Mouse (Mus musculus): Measurements from ENCODE around the gene Rpl28. TPM values are rescaled to one million over a fixed set of nuclear protein-coding genes. Genes with fewer than 3 reads are reported as not detected.
A peak's percentile ranks its signal among the peaks of the same experiment; 100 is the strongest.
"Not testable (repeated sequence)": the region's sequence is repeated elsewhere in the genome, so short reads cannot be mapped to it uniquely, and the experiment has no call there.

The Rpl28 gene
- total RNA-seq, 2 experiments from 2014 or later, result 630 to 679 TPM

- intact Hi-C loops (cut with DNase I), result loop anchor here (2.0 kb wide), 1 partner anchor 24 kb away; no protein-coding TSS in a partner anchor
- DNase-seq, result no peak
Measured at GRCm38 (mm10) chr7:4782759-4783158, 9.9 kb upstream of the Rpl28 start, which contains the start of the genes Il11 and Tmem190. Il11 (minus strand) TSS chr7:4782859. Tmem190 (plus strand) TSS chr7:4782937.

GRCm38 (mm10) chr7:4783667-4784268 lies 8.9 kb upstream of the Rpl28 start:
- intact Hi-C loops (cut with DNase I), result loop anchor here (2.0 kb wide), 1 partner anchor 25 kb away; no protein-coding TSS in a partner anchor
- no peak for DNase-seq

- DNase-seq, result peak; percentile 72 to 73
- intact Hi-C loops (cut with DNase I), result loop anchor here (5.0 kb wide), 1 partner anchor 81 kb away; no protein-coding TSS in a partner anchor
Measured at GRCm38 (mm10) chr7:4788499-4789435, 3.9 kb upstream of the Rpl28 start.

GRCm38 (mm10) chr7:4789436-4789935 lies 3.2 kb upstream of the Rpl28 start, which contains the start of gene Tmem238:
Tmem238 (minus strand) TSS chr7:4789656.
- DNase-seq, result peak in 1 of 2 experiments; percentile 63
- intact Hi-C loops (cut with DNase I), result loop anchor here (5.0 kb wide), 1 partner anchor 82 kb away; no protein-coding TSS in a partner anchor

GRCm38 (mm10) chr7:4793248-4793647 lies 574 bp downstream of the Rpl28 start:
- intact Hi-C loops (cut with DNase I), result loop anchor here (2.0 kb wide), 3 partner anchors 18 to 168 kb away; partner anchors contain the start of gene Kmt5c
- peak in 1 of 2 experiments; percentile 16 for DNase-seq

GRCm38 (mm10) chr7:4793674-4794073 lies 1.0 kb downstream of the Rpl28 start:
- intact Hi-C loops (cut with DNase I), result loop anchor here (2.0 kb wide), 3 partner anchors 17 to 169 kb away; partner anchors contain the start of gene Kmt5c
- DNase-seq, result no peak

GRCm38 (mm10) chr7:4794631-4795168 lies 2.0 kb downstream of the Rpl28 start:
- intact Hi-C loops (cut with DNase I), result no loop called here
- no peak for DNase-seq

- intact Hi-C loops (cut with DNase I), result loop anchor here (2.0 kb wide), 1 partner anchor 239 kb away; no protein-coding TSS in a partner anchor
- DNase-seq, result peak; percentile 32 to 42
Measured at GRCm38 (mm10) chr7:4795767-4796433, 3.2 kb downstream of the Rpl28 start.

GRCm38 (mm10) chr7:4802247-4802646 lies 9.6 kb downstream of the Rpl28 start:
- DNase-seq, result no peak
- intact Hi-C loops (cut with DNase I), result no loop called here

- intact Hi-C loops (cut with DNase I), result loop anchor here (2.0 kb wide), 1 partner anchor 250 kb away; no protein-coding TSS in a partner anchor
- peak; percentile 50 to 61 for DNase-seq
Measured at GRCm38 (mm10) chr7:4806716-4807115, 14.0 kb downstream of the Rpl28 start.

GRCm38 (mm10) chr7:4811131-4811530 lies 18.5 kb downstream of the Rpl28 start:
- intact Hi-C loops (cut with DNase I), result loop anchor here (2.0 to 5.0 kb wide), 4 partner anchors 18 to 251 kb away; partner anchors contain the start of genes Fiz1, Rpl28, U2af2 and Zfp524
- not testable (repeated sequence) for DNase-seq

- DNase-seq, result no peak
- intact Hi-C loops (cut with DNase I), result loop anchor here (2.0 to 5.0 kb wide), 4 partner anchors 19 to 250 kb away; partner anchors contain the start of genes Fiz1, Rpl28, U2af2 and Zfp524
Measured at GRCm38 (mm10) chr7:4811842-4812302, 19.2 kb downstream of the Rpl28 start.

GRCm38 (mm10) chr7:4812303-4813104 lies 19.8 kb downstream of the Rpl28 start, which contains the start of gene Ube2s:
Ube2s (minus strand) TSS chr7:4812590.
- intact Hi-C loops (cut with DNase I), result loop anchor here (5.0 kb wide), 3 partner anchors 105 to 250 kb away; partner anchors contain the start of genes Fiz1, U2af2, Zfp524 and Zfp628
- peak; percentile 98 to 99 for DNase-seq

- intact Hi-C loops (cut with DNase I), result loop anchor here (5.0 kb wide), 3 partner anchors 104 to 249 kb away; partner anchors contain the start of genes Fiz1, U2af2, Zfp524 and Zfp628
- no peak for DNase-seq
Measured at GRCm38 (mm10) chr7:4813105-4813791, 20.6 kb downstream of the Rpl28 start.

- intact Hi-C loops (cut with DNase I), result loop anchor here (5.0 kb wide), 1 partner anchor 126 kb away; no protein-coding TSS in a partner anchor
- DNase-seq, result no peak
Measured at GRCm38 (mm10) chr7:4816559-4816958, 23.9 kb downstream of the Rpl28 start.

GRCm38 (mm10) chr7:4820925-4821324 lies 28.3 kb downstream of the Rpl28 start:
- DNase-seq, result not testable (repeated sequence)
- intact Hi-C loops (cut with DNase I), result loop anchor here (5.0 kb wide), 1 partner anchor 76 kb away; no protein-coding TSS in a partner anchor

- intact Hi-C loops (cut with DNase I), result loop anchor here (5.0 kb wide), 1 partner anchor 76 kb away; no protein-coding TSS in a partner anchor
Measured at GRCm38 (mm10) chr7:4821690-4822089, 29.0 kb downstream of the Rpl28 start.

More at GRCm38 (mm10) chr7:4821690-4822089, 29.0 kb downstream of the Rpl28 start:
- no peak for DNase-seq

All from heart, postnatal 10 days (tissue).